Mouse (Mus musculus) heart, embryonic 13.5 days (tissue): ENCODE measurements around the gene Cd302. TPM values are rescaled to one million over a fixed set of nuclear protein-coding genes. Genes with fewer than 3 reads are reported as not detected.

ENCODE experiments used
- ATAC-seq: fragments of 200-750 bp; cut with Nextera tagmentation; 2 replicates; pipeline ENCODE4 v1.8.0; 2017; ENCODE audit warnings: moderate TSS enrichment; ENCODE audit not compliant: insufficient number of reproducible peaks, low FRiP score, low TSS enrichment; ENCODE audit errors: extremely low read depth
- H3K27ac ChIP-seq: fragments of 300-500 bp; sonication (generic); replicated peaks from 2 replicates; pipeline ENCODE4 v1.5.1; 2015; ENCODE audit warnings: moderate library complexity, mild to moderate bottlenecking, inconsistent platforms
- H3K27me3 ChIP-seq: fragments of 300-500 bp; sonication (generic); replicated peaks from 2 replicates; pipeline ENCODE4 v1.6.1; 2015; ENCODE audit warnings: mild to moderate bottlenecking, inconsistent platforms
- H3K36me3 ChIP-seq: fragments of 300-500 bp; sonication (generic); 2 replicates; pipeline ENCODE4 v1.6.1; 2015; ENCODE audit warnings: mild to moderate bottlenecking, inconsistent platforms
- H3K4me1 ChIP-seq: fragments of 300-500 bp; sonication (generic); 2 replicates; pipeline ENCODE4 v1.6.1; 2015; ENCODE audit warnings: inconsistent platforms
- H3K4me2 ChIP-seq: fragments of 300-500 bp; sonication (generic); 2 replicates; pipeline ENCODE4 v1.6.1; 2015; ENCODE audit warnings: inconsistent platforms, mild to moderate bottlenecking, moderate library complexity
- H3K4me3 ChIP-seq: fragments of 300-500 bp; sonication (generic); 2 replicates; pipeline ENCODE4 v1.5.1; 2015; ENCODE audit warnings: moderate library complexity, mild to moderate bottlenecking, inconsistent platforms
- H3K9ac ChIP-seq: fragments of 300-500 bp; sonication (generic); 2 replicates; pipeline ENCODE4 v1.6.1; 2015; ENCODE audit warnings: inconsistent platforms, mild to moderate bottlenecking, moderate library complexity
- H3K9me3 ChIP-seq: fragments of 300-500 bp; sonication (generic); 2 replicates; pipeline ENCODE4 v1.6.1; 2016; ENCODE audit warnings: inconsistent platforms
- WGBS: fragments of 180-500 bp; shearing (Covaris S2); methylation state at CpG from one replicate; pipeline ENCODE4 v1.1.7; 2015; ENCODE audit warnings: mixed read lengths; 5-methylcytosine and 5-hydroxymethylcytosine counted together
- polyA plus RNA-seq: library from polyadenylated mRNA; unstranded; fragments of >200 nt; fragmentation: Nextera tagmentation; extraction: Ambion mirVana; gene quantifications from 2 replicates; pipeline ENCODE4 v1.2.1, GENCODE M21; 2015

Gene Cd302
- polyA plus RNA-seq, 1 experiment from 2014 or later, result 21.3 TPM

GRCm38 (mm10) chr2:60210821-60211220 is 73.5 kb downstream of the Cd302 start:
- 11% methylated on average over 5 of the region's 5 CpGs for WGBS
- H3K4me1 ChIP-seq, result peaks cover 53% of the 10 kb centered on the region
- peak overlapping the region; percentile 95 for H3K4me3 ChIP-seq
- no peak for ATAC-seq
- peak overlapping the region; percentile 91 for H3K27ac ChIP-seq
- peak overlapping the region; percentile 99 for H3K9ac ChIP-seq
- no peaks in the 10 kb centered on the region for H3K27me3 ChIP-seq
- H3K9me3 ChIP-seq, result no peaks in the 10 kb centered on the region
- H3K36me3 ChIP-seq, result peaks cover 36% of the 10 kb centered on the region
- peak overlapping the region; percentile 94 for H3K4me2 ChIP-seq

GRCm38 (mm10) chr2:60209703-60210651 is 74.3 kb downstream of the Cd302 start, which contains the start of the genes Baz2b and March7:
Gene Baz2b (minus strand): TSS chr2:60209839.
Gene March7 (plus strand): TSS chr2:60209887.
- H3K27ac ChIP-seq, result peak within 1 kb of the TSS; percentile 91
- H3K4me1 ChIP-seq, result peaks cover 45% of the 10 kb centered on the region
- peak within 1 kb of the TSS; percentile 95 for H3K4me3 ChIP-seq
- peak within 1 kb of the TSS; percentile 99 for H3K9ac ChIP-seq
- WGBS, result under 1% methylated on average over 68 of the region's 109 CpGs
- H3K4me2 ChIP-seq, result peak within 1 kb of the TSS; percentile 94
- H3K27me3 ChIP-seq, result no peaks in the 10 kb centered on the region
- H3K36me3 ChIP-seq, result peaks cover 39% of the 10 kb centered on the region
- ATAC-seq, result peak; percentile 89
- H3K9me3 ChIP-seq, result no peaks in the 10 kb centered on the region

GRCm38 (mm10) chr2:60209122-60209611 is 75.1 kb downstream of the Cd302 start:
- H3K4me3 ChIP-seq, result peak overlapping the region; percentile 95
- H3K4me1 ChIP-seq, result peaks cover 41% of the 10 kb centered on the region
- no peak for ATAC-seq
- H3K27ac ChIP-seq, result peak overlapping the region; percentile 91
- H3K36me3 ChIP-seq, result peaks cover 39% of the 10 kb centered on the region
- 2% methylated on average over 24 of the region's 35 CpGs for WGBS
- peak overlapping the region; percentile 94 for H3K4me2 ChIP-seq
- H3K9ac ChIP-seq, result peak overlapping the region; percentile 99
- no peaks in the 10 kb centered on the region for H3K27me3 ChIP-seq
- H3K9me3 ChIP-seq, result no peaks in the 10 kb centered on the region

- Histone ChIP-seq H3K27ac (no peak overlapping the region), H3K4me1 (peaks cover 10% of the 10 kb centered on the region), H3K4me2 (no peak overlapping the region), H3K9ac (no peak overlapping the region), H3K9me3 (no peaks in the 10 kb centered on the region), H3K4me3 (no peak overlapping the region), H3K27me3 (no peaks in the 10 kb centered on the region), H3K36me3 (peaks cover 18% of the 10 kb centered on the region)
- no peak for ATAC-seq
- WGBS, result 84% methylated on average over 6 of the region's 6 CpGs
These were observed 78.5 kb downstream of the Cd302 start for GRCm38 (mm10) chr2:60205795-60206194.

- Histone ChIP-seq H3K9me3 (no peaks in the 10 kb centered on the region), H3K27me3 (no peaks in the 10 kb centered on the region), H3K4me3 (no peak overlapping the region), H3K27ac (no peak overlapping the region), H3K36me3 (peaks cover 18% of the 10 kb centered on the region), H3K4me2 (no peak overlapping the region), H3K9ac (no peak overlapping the region), H3K4me1 (peaks cover 9% of the 10 kb centered on the region)
- ATAC-seq, result no peak
- 83% methylated on average over 6 of the region's 6 CpGs for WGBS
These were observed 80.1 kb downstream of the Cd302 start for GRCm38 (mm10) chr2:60204162-60204561.

- Histone ChIP-seq H3K4me1 (peaks cover 9% of the 10 kb centered on the region), H3K36me3 (peaks cover 18% of the 10 kb centered on the region), H3K9me3 (no peaks in the 10 kb centered on the region), H3K4me3 (no peak overlapping the region), H3K27ac (no peak overlapping the region), H3K27me3 (no peaks in the 10 kb centered on the region), H3K4me2 (no peak overlapping the region), H3K9ac (no peak overlapping the region)
- ATAC-seq, result no peak
- WGBS, result 91% methylated on average over 4 of the region's 4 CpGs
These were observed 80.6 kb downstream of the Cd302 start for GRCm38 (mm10) chr2:60203733-60204132.

- H3K4me1 ChIP-seq, result peaks cover 5% of the 10 kb centered on the region
- ATAC-seq, result no peak
- H3K36me3 ChIP-seq, result peaks cover 18% of the 10 kb centered on the region
- 80% methylated on average over 8 of the region's 8 CpGs for WGBS
- H3K4me2 ChIP-seq, result no peak overlapping the region
- no peak overlapping the region for H3K9ac ChIP-seq
- no peak overlapping the region for H3K4me3 ChIP-seq
- H3K9me3 ChIP-seq, result no peaks in the 10 kb centered on the region
- H3K27me3 ChIP-seq, result no peaks in the 10 kb centered on the region
- H3K27ac ChIP-seq, result no peak overlapping the region
These were observed 81.3 kb downstream of the Cd302 start for GRCm38 (mm10) chr2:60202900-60203530.

Other genes with a start within 250 kb of the Cd302 start
- 41.9 and 44.2 TPM in 2 replicates for gene Baz2b, start 74.6 kb downstream of the Cd302 start, polyA plus RNA-seq
- gene March7, start 74.6 kb downstream of the Cd302 start, polyA plus RNA-seq, result 49.3 and 49.4 TPM in 2 replicates
- 1.3 TPM in 2 replicates for gene Ly75, start 98.8 kb upstream of the Cd302 start, polyA plus RNA-seq